Mouse (Mus musculus): ENCODE data around the gene Rap1gap.

- TF ChIP-seq CTCF (IDR thresholded peaks at IDR 0.05; ENCODE audit: borderline replicate concordance, extremely low read depth, insufficient read depth, insufficient read length) (peak; percentile 96), POLR2A (IDR thresholded peaks at IDR 0.05; ENCODE audit: borderline replicate concordance, extremely low read depth, insufficient read depth, insufficient read length, poor library complexity, severe bottlenecking) (no peak)
These were observed 58.3 kb downstream of the Rap1gap start for GRCm38 (mm10) chr4:137722692-137723427.
